Mouse (Mus musculus): ENCODE measurements around the gene Gm21870.
"Not testable (repeated sequence)": the region's sequence is repeated elsewhere in the genome, so short reads cannot be mapped to it uniquely, and the experiment has no call there.

The Gm21870 gene

DNA sequence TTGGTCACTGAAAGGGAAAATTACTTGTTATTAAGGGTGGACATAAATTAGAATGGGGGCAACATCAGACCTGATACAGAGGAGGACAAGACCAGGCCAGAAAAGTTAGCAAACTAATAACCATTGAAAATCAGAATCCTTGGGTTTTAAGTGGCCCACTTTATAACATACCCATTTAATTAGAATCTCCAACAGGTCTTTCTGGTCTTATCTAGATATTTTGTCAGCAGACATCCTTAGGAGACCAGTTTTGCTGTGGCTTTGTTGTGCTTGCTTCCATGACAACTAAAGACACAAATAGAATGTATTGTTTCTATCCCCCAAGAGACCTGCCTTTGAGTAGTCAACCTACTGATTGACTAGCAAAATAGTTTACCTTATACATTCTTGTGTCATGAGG, at the start of gene Gm21870:
Gene Gm21870, minus strand, starts transcription at position 101 of the 400 bp plus-strand sequence.
- in situ Hi-C loops (cut with MboI) = not testable (repeated sequence)

DNA sequence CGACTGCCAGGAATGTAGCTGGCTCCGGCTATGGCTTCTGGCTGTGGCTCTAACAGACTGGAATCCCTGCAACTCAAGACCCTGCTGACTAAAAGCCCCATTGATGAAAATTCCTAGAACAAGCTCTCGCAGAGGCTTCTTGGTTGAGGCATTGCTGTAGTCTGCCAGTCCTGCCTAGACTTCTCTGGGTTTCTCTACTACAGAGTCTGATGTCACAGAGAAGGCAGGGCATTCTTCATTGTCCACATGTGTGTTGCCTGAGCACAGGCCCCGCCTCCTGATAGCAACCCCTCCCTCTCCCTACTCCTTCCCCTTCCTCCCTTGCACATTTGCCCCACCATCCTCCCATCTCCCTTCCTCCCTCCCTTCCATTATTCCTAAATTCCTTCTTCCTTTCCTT, 30.2 kb downstream of the Gm21870 start, which contains the start of gene Btbd35f6:
Gene Btbd35f6, minus strand, starts transcription at position 101 of the 400 bp plus-strand sequence.
- in situ Hi-C loops (cut with MboI) = not testable (repeated sequence)

Data from mature B cell (primary cell).